Mouse (Mus musculus) midbrain, embryonic 12.5 days (tissue): ENCODE measurements around the gene Iqcg. TPM values are rescaled to one million over a fixed set of nuclear protein-coding genes. Genes with fewer than 3 reads are reported as not detected.

Experiments
- ATAC-seq: fragments of 200-750 bp; cut with Nextera tagmentation; 2 replicates; pipeline ENCODE4 v1.8.0; 2017; ENCODE audit warnings: low read depth, moderate TSS enrichment, moderate library complexity; ENCODE audit not compliant: low FRiP score
- H3K27ac ChIP-seq: fragments of 300-500 bp; sonication (generic); replicated peaks from 2 replicates; pipeline ENCODE4 v1.5.1; 2016; ENCODE audit warnings: mild to moderate bottlenecking
- H3K27me3 ChIP-seq: fragments of 300-500 bp; sonication (generic); 2 replicates; pipeline ENCODE4 v1.6.1; 2016; ENCODE audit warnings: mild to moderate bottlenecking
- H3K36me3 ChIP-seq: fragments of 300-500 bp; sonication (generic); 2 replicates; pipeline ENCODE4 v1.6.1; 2016
- H3K4me1 ChIP-seq: fragments of 300-500 bp; sonication (generic); 2 replicates; pipeline ENCODE4 v1.6.1; 2016
- H3K4me2 ChIP-seq: fragments of 300-500 bp; sonication (generic); replicated peaks from 2 replicates; pipeline ENCODE4 v1.6.1; 2016; ENCODE audit warnings: mild to moderate bottlenecking, moderate library complexity
- H3K4me3 ChIP-seq: fragments of 300-500 bp; sonication (generic); 2 replicates; pipeline ENCODE4 v1.5.1; 2016; ENCODE audit warnings: mild to moderate bottlenecking
- H3K9ac ChIP-seq: fragments of 300-500 bp; sonication (generic); replicated peaks from 2 replicates; pipeline ENCODE4 v1.6.1; 2016; ENCODE audit warnings: mild to moderate bottlenecking, moderate library complexity
- H3K9me3 ChIP-seq: fragments of 300-500 bp; sonication (generic); 2 replicates; pipeline ENCODE4 v1.6.1; 2016; ENCODE audit warnings: mild to moderate bottlenecking
- WGBS: fragments of 180-500 bp; shearing (Covaris S2); methylation state at CpG from one replicate; pipeline ENCODE4 v1.1.7; 2016; 5-methylcytosine and 5-hydroxymethylcytosine counted together
- polyA plus RNA-seq: library from polyadenylated mRNA; unstranded; fragments of >200 nt; fragmentation: Nextera tagmentation; extraction: Ambion mirVana; gene quantifications from 2 replicates; pipeline ENCODE4 v1.2.1, GENCODE M21; 2016

The Iqcg gene
- polyA plus RNA-seq, 1 experiment from 2014 or later = 4.2 TPM

GRCm38 (mm10) chr16:33048686-33049085, 7.3 kb downstream of the Iqcg start:
- Histone ChIP-seq H3K27ac (no peak overlapping the region), H3K9ac (no peak overlapping the region), H3K36me3 (no peaks in the 10 kb centered on the region), H3K27me3 (no peaks in the 10 kb centered on the region), H3K4me3 (no peak overlapping the region), H3K4me2 (no peak overlapping the region), H3K9me3 (no peaks in the 10 kb centered on the region), H3K4me1 (no peaks in the 10 kb centered on the region)
- 82% methylated on average over 2 of the region's 2 CpGs for WGBS
- ATAC-seq = no peak

GRCm38 (mm10) chr16:33048004-33048403, 8.0 kb downstream of the Iqcg start:
- H3K36me3 ChIP-seq = no peaks in the 10 kb centered on the region
- WGBS = 97% methylated on average over 1 of the region's 1 CpGs
- H3K9me3 ChIP-seq = no peaks in the 10 kb centered on the region
- no peak overlapping the region for H3K4me2 ChIP-seq
- no peak for ATAC-seq
- H3K27me3 ChIP-seq = no peaks in the 10 kb centered on the region
- no peak overlapping the region for H3K27ac ChIP-seq
- H3K4me3 ChIP-seq = no peak overlapping the region
- H3K9ac ChIP-seq = no peak overlapping the region
- H3K4me1 ChIP-seq = no peaks in the 10 kb centered on the region

GRCm38 (mm10) chr16:33043268-33043667, 12.8 kb downstream of the Iqcg start:
- H3K4me3 ChIP-seq = no peak overlapping the region
- no peaks in the 10 kb centered on the region for H3K36me3 ChIP-seq
- H3K9ac ChIP-seq = no peak overlapping the region
- no peak overlapping the region for H3K4me2 ChIP-seq
- no peak for ATAC-seq
- no peaks in the 10 kb centered on the region for H3K9me3 ChIP-seq
- WGBS = 87% methylated on average over 2 of the region's 2 CpGs
- H3K27me3 ChIP-seq = no peaks in the 10 kb centered on the region
- H3K4me1 ChIP-seq = no peaks in the 10 kb centered on the region
- no peak overlapping the region for H3K27ac ChIP-seq

GRCm38 (mm10) chr16:33042682-33043081, 13.3 kb downstream of the Iqcg start:
- Histone ChIP-seq H3K4me1 (no peaks in the 10 kb centered on the region), H3K9ac (no peak overlapping the region), H3K27me3 (no peaks in the 10 kb centered on the region), H3K4me3 (no peak overlapping the region), H3K9me3 (no peaks in the 10 kb centered on the region), H3K27ac (no peak overlapping the region), H3K36me3 (no peaks in the 10 kb centered on the region), H3K4me2 (no peak overlapping the region)
- 81% methylated on average over 1 of the region's 1 CpGs for WGBS
- no peak for ATAC-seq

- no peaks in the 10 kb centered on the region for H3K9me3 ChIP-seq
- no peaks in the 10 kb centered on the region for H3K4me1 ChIP-seq
- H3K36me3 ChIP-seq = no peaks in the 10 kb centered on the region
- no peak overlapping the region for H3K4me2 ChIP-seq
- H3K27ac ChIP-seq = no peak overlapping the region
- no peak overlapping the region for H3K9ac ChIP-seq
- no peaks in the 10 kb centered on the region for H3K27me3 ChIP-seq
- no peak for ATAC-seq
- WGBS = 89% methylated on average over 4 of the region's 4 CpGs
- H3K4me3 ChIP-seq = no peak overlapping the region
These were observed 20.0 kb downstream of the Iqcg start for GRCm38 (mm10) chr16:33036006-33036405.

GRCm38 (mm10) chr16:33026357-33026756, 29.7 kb downstream of the Iqcg start:
- no peaks in the 10 kb centered on the region for H3K4me1 ChIP-seq
- no peak overlapping the region for H3K27ac ChIP-seq
- H3K9me3 ChIP-seq = no peaks in the 10 kb centered on the region
- H3K9ac ChIP-seq = no peak overlapping the region
- H3K27me3 ChIP-seq = no peaks in the 10 kb centered on the region
- ATAC-seq = no peak
- 87% methylated on average over 7 of the region's 7 CpGs for WGBS
- no peak overlapping the region for H3K4me3 ChIP-seq
- no peak overlapping the region for H3K4me2 ChIP-seq
- no peaks in the 10 kb centered on the region for H3K36me3 ChIP-seq

- Histone ChIP-seq H3K9me3 (no peaks in the 10 kb centered on the region), H3K4me1 (no peaks in the 10 kb centered on the region), H3K27me3 (no peaks in the 10 kb centered on the region), H3K36me3 (no peaks in the 10 kb centered on the region), H3K4me2 (no peak overlapping the region), H3K4me3 (no peak overlapping the region), H3K27ac (no peak overlapping the region), H3K9ac (no peak overlapping the region)
- ATAC-seq = no peak
- 80% methylated on average over 8 of the region's 8 CpGs for WGBS
These were observed 31.4 kb downstream of the Iqcg start for GRCm38 (mm10) chr16:33024456-33025104.

GRCm38 (mm10) chr16:33023750-33024149, 32.3 kb downstream of the Iqcg start:
- Histone ChIP-seq H3K4me3 (no peak overlapping the region), H3K9me3 (no peaks in the 10 kb centered on the region), H3K4me2 (no peak overlapping the region), H3K4me1 (no peaks in the 10 kb centered on the region), H3K27ac (no peak overlapping the region), H3K9ac (no peak overlapping the region), H3K36me3 (no peaks in the 10 kb centered on the region), H3K27me3 (no peaks in the 10 kb centered on the region)
- no peak for ATAC-seq
- 8% methylated on average over 4 of the region's 4 CpGs for WGBS

GRCm38 (mm10) chr16:33021381-33021780, 34.6 kb downstream of the Iqcg start:
- Histone ChIP-seq H3K36me3 (no peaks in the 10 kb centered on the region), H3K27me3 (no peaks in the 10 kb centered on the region), H3K27ac (no peak overlapping the region), H3K9ac (no peak overlapping the region), H3K9me3 (no peaks in the 10 kb centered on the region), H3K4me3 (no peak overlapping the region), H3K4me2 (no peak overlapping the region), H3K4me1 (no peaks in the 10 kb centered on the region)
- no peak for ATAC-seq
- 83% methylated on average over 3 of the region's 3 CpGs for WGBS

GRCm38 (mm10) chr16:33019117-33019770, 36.8 kb downstream of the Iqcg start:
- Histone ChIP-seq H3K27me3 (no peaks in the 10 kb centered on the region), H3K4me3 (no peak overlapping the region), H3K27ac (0 out of 2 replicates have a peak overlapping the region, but pooled peaks have one; percentile 6), H3K4me2 (no peak overlapping the region), H3K4me1 (no peaks in the 10 kb centered on the region), H3K36me3 (peaks cover 13% of the 10 kb centered on the region; the same call in 1 of the 2 replicates), H3K9me3 (no peaks in the 10 kb centered on the region), H3K9ac (no peak overlapping the region)
- no peak for ATAC-seq
- 79% methylated on average over 21 of the region's 21 CpGs for WGBS

GRCm38 (mm10) chr16:33017677-33018349, 38.2 kb downstream of the Iqcg start:
- Histone ChIP-seq H3K27me3 (no peaks in the 10 kb centered on the region), H3K4me1 (no peaks in the 10 kb centered on the region), H3K4me3 (no peak overlapping the region), H3K4me2 (no peak overlapping the region), H3K36me3 (peaks cover 27% of the 10 kb centered on the region), H3K9ac (no peak overlapping the region), H3K9me3 (no peaks in the 10 kb centered on the region), H3K27ac (no peak overlapping the region)
- 92% methylated on average over 5 of the region's 5 CpGs for WGBS
- no peak for ATAC-seq

GRCm38 (mm10) chr16:33015986-33016385, 40.0 kb downstream of the Iqcg start:
- Histone ChIP-seq H3K27me3 (no peaks in the 10 kb centered on the region), H3K4me2 (no peak overlapping the region), H3K4me1 (no peaks in the 10 kb centered on the region), H3K36me3 (peaks cover 39% of the 10 kb centered on the region), H3K9ac (no peak overlapping the region), H3K9me3 (no peaks in the 10 kb centered on the region), H3K27ac (no peak overlapping the region), H3K4me3 (no peak overlapping the region)
- 87% methylated on average over 2 of the region's 2 CpGs for WGBS
- ATAC-seq = no peak
